Mouse (Mus musculus) embryonic fibroblast, embryonic 13.5 days (primary cell): ENCODE data around the gene Rcn2.

ENCODE experiments used
- CTCF ChIP-seq: IDR thresholded peaks from 2 replicates; pipeline ENCODE4 v1.5.1; 2011; ENCODE audit warnings: mild to moderate bottlenecking, control low read depth, low read length, moderate library complexity, borderline replicate concordance; ENCODE audit not compliant: insufficient read depth
- POLR2A ChIP-seq: IDR thresholded peaks from 2 replicates; pipeline ENCODE4 v1.6.1; 2011; ENCODE audit warnings: low read depth, mild to moderate bottlenecking, control low read depth, low read length, moderate library complexity

- no peak for TF ChIP-seq POLR2A
- TF ChIP-seq CTCF = no peak
Measured at GRCm38 (mm10) chr9:56072861-56073260, 31.2 kb downstream of the Rcn2 start.
